Mouse (Mus musculus) hematopoietic stem cell, adult 5-6 weeks (primary cell): ENCODE measurements around the gene Gm20708. TPM values are rescaled to one million over a fixed set of nuclear protein-coding genes. Genes with fewer than 3 reads are reported as not detected.
"Not testable (repeated sequence)": the region's sequence is repeated elsewhere in the genome, so short reads cannot be mapped to it uniquely, and the experiment has no call there.

Source experiments
- ATAC-seq, 2 experiments: fragments of 125-278 bp in 1 of 2; replicated peaks in 1 of 2; 2 replicates each; pipeline ENCODE4 v1.8.0; 2016 to 2017; ENCODE audit warnings: inconsistent platforms in 2 of 2, mild to moderate bottlenecking in 2 of 2, moderate number of reproducible peaks in 2 of 2, low read depth in 1 of 2, moderate TSS enrichment in 1 of 2; ENCODE audit not compliant: low FRiP score in 2 of 2, poor library complexity in 2 of 2, severe bottlenecking in 2 of 2, insufficient read depth in 1 of 2, low TSS enrichment in 1 of 2
- total RNA-seq: library from RNA; stranded (forward); fragments of 172-1452, 232-1000 nt; gene quantifications from 2 replicates; pipeline ENCODE4 v1.2.3, GENCODE M21; 2017

The Gm20708 gene
- total RNA-seq, 1 experiment from 2014 or later: not detected

GRCm38 (mm10) chr11:117779434-117780198, 29.9 kb upstream of the Gm20708 start:
- peak in 1 of 2 experiments; percentile 16; a peak in 2 of 4 replicates for ATAC-seq

DNA sequence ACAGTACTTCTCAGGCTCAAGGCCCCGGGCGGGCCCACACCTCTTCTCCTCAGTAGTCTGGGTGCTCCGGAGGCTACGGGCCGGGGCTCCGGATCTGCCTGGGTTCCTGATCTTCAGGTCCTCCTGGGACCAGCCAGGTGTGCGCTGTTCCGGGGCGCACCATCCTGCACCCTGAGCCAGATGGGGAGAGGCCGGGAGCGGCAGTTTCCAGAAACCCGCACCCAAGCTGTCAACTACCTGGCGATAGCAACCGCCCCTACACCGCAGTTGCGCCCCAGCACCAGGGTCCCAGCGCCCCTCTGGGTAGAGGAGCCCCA, 29.3 kb upstream of the Gm20708 start:
- no peak for ATAC-seq

DNA sequence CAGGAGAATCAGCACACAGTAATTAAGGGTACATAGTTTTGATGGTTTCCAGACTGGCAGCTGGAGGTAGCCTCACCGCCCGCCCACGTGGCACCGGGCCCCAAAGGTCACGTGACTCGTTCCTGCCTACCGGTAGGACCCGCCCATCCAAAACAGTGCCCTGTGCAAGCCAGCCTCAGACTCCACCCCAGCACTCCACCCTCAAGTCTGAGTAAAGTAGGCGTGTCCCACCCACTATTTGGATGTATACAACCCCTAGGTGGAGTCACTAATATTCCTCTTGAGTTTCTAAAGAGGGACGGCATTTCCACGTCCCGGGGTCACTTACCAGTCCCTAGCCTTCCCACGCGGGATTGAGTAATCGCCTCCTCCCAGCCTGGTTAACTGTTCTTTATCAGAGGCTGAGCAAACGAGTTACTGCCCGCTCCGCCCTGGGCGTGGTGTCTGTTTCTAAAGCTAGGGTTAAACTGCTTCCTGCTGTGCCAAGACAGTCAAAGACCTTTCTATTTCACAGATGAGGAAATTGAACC, 28.8 kb upstream of the Gm20708 start:
- peak; percentile 64 to 79 for ATAC-seq

GRCm38 (mm10) chr11:117781199-117781821, 28.2 kb upstream of the Gm20708 start:
- no peak for ATAC-seq

DNA sequence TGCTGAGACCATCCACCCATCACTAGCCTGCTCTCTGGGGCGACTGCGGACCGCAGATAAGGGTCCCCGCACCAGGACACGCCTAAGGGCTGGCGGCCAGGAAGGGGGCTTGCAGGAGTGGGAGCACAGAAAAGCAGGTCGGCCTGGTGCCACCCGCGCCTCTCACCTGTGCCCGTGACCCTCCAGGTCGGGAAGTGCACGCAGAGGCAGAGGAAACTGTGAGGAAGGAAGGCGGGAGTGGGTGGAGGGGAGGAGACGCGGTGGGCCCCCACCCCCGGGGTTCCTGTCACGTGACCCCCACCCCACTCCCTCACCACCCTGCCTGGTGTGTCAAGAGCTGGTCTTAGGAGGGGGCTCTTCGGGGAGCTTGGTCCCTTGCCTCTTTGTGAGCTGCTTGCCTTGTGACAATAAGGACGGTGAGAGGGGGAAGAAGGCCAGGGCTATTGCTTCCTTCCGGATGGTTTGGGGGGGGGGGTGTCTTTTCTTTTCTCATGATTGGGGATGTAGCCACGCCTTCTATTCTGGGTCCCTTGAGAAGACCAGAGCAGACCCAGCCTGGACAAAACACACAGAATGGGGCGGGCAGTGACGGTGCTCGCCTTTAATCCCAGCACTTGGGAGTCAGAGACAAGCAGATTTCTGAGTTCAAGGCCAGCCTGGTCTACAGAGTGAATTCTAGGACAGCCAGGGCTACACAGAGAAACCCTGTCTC, 27.3 kb upstream of the Gm20708 start, which contains the start of the genes Tmc8 and Tmc6:
Tmc8 (plus strand) TSS at position 84 of the 712 bp plus-strand sequence.
Tmc6 (minus strand) TSS at position 206 of the 712 bp plus-strand sequence.
- peak in 1 of 2 experiments; percentile 6; a peak in 1 of 4 replicates for ATAC-seq

- no peak for ATAC-seq
These were observed 26.8 kb upstream of the Gm20708 start for GRCm38 (mm10) chr11:117782705-117783034.

DNA sequence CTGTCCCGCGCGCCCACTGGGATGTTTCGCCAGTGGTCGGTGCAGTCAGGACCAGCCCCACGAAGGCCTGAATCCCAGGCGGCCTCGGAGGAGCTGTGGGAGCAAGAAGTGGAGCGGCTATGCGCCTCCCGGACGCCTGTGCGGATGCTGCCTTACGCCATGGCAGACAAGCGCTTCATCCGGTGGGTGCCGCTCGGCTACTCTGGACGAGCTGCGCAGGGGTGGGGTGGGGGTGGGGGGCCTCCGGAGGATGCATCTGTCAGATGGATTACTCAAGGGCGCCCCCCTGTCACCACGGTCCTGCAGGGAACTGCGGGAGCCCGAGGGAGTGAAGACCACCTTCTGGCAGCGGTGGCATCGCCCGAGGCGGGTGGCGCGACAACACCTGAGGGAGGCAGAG, 26.4 kb upstream of the Gm20708 start:
- no peak for ATAC-seq

- no peak for ATAC-seq
These were observed 25.7 kb upstream of the Gm20708 start for GRCm38 (mm10) chr11:117783683-117784309.

GRCm38 (mm10) chr11:117786294-117786693, 23.2 kb upstream of the Gm20708 start:
- peak; percentile 41 to 47; a peak in 1 of 4 replicates for ATAC-seq

DNA sequence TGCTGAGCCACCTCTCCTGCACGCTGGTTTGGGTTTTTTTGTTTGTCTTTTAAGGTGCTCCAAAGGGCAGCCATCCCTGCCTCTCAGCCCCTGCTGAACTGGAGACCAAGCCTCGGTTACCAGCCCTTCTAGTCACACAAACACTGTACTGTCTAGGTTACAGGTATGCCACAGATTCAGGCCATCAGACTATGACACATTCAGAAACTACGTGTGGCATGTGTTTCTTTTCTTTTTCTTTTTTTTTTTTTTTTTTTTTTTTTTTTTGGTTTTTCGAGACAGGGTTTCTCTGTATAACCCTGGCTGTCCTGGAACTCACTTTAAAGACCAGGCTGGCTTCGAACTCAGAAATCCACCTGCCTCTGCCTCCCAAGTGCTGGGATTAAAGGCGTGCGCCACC, 21.0 kb upstream of the Gm20708 start:
- ATAC-seq: not testable (repeated sequence)

DNA sequence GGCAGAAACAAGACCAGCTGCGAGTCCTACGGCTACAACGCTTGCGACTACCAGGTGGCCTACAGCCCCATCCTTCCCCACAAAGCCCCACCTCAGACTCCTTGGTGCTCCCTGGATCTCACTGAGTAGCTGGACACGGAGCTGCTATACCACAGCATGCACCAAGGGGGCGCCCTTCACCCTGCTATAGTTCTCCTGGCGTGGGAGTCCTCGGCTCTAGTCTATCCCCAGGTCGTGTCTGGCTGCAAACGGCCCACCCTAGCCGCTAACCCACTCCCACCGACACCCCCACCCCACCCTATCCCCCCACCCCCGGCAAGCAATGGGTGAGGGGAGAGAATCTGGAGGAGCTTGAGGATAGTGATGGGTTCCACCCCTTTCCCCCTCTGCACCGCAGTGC, 19.2 kb upstream of the Gm20708 start:
- peak; percentile 51 to 55; a peak in 2 of 4 replicates for ATAC-seq

DNA sequence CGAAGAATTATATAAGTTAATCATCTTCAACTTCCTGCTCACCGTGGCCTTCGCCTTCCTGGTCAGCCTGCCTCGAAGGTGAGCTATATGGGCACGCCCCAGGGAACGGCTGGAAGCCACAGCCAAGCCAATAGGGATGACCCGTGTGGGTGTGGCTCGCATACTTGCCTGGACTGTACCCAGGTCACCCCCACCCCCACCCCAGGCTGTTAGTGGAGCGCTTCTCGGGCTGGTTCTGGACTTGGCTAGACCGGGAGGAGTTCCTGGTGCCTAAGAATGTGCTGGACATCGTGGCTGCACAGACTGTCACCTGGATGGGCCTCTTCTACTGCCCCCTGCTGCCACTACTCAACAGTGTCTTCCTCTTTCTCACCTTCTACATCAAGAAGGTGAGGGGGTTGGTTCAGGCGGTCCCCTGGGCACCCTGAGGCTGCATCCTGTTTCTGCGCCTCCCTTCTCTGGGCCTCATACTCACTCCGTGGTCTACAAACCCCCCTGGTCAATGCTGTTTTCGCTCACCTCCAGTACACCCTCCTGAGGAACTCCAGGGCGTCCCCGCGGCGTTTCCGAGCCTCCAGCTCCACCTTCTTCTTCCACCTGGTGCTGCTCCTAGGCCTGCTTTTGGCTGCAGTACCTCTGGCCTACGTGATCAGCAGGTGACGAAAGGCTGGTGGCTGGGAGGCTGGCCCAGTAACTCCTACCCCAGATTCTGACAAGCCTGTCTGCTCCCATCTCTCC, 18.6 kb upstream of the Gm20708 start:
- ATAC-seq: no peak

GRCm38 (mm10) chr11:117791441-117791761, 18.1 kb upstream of the Gm20708 start:
- ATAC-seq: no peak

DNA sequence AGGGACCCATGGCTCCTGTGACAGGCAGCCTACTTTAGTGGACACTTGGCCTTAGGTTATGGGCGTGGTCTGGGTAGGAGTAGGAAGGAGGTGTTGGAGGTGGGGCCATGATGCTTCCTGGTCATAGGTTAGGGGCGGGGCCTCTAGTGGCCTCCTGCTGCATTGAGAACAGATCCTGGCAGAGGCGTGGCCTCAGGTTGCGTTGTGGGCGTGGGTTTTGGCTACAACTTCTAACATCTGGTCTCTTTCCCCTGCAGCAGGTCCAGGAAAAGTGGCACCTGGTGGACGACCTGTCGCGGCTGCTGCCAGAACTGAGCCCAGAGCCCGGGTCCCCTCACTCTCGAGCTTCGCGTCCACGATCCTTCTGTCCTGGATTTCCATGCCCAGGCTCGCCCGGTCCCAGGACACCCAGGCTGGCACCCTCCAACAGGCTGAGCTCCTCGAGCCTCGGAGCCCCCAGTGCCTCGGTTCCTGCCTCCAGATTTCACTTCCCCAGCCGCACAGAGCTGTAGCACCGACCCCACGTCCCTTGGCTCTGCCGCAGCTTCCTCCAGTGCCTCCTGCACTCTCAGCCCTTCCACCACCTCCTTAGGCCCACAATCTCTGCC, 17.1 kb upstream of the Gm20708 start:
- peak; percentile 66 to 85 for ATAC-seq

GRCm38 (mm10) chr11:117794035-117794551, 15.4 kb upstream of the Gm20708 start:
- ATAC-seq: no peak

DNA sequence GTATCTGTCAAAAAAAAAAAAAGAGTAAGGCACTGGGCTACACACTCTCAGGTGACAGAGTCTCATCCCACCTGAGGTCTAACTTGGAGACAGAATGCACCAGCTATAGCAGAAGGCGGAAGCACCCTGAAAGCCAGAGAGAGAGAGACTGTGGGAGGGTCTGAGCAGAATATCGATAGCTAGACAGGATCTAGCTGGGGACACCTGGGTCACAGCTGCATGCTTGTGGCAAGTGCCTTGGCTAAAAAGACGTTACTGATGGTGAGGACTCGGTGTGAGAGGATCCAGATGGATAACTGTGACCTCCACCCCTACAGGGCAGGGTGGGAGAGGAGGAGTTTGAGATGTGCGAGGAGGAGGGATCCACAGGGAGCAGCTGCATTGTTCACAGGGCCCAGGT, 12.5 kb upstream of the Gm20708 start:
- no peak for ATAC-seq
